Mouse (Mus musculus) bone marrow, adult 2 months (tissue): ENCODE data around the gene Ccdc148. TPM values are rescaled to one million over a fixed set of nuclear protein-coding genes. Genes with fewer than 3 reads are reported as not detected.
A peak's percentile ranks its signal among the peaks of the same experiment; 100 is the strongest.

ENCODE experiments used
- H3K27ac ChIP-seq: fragments of 200-500 bp; 2 replicates; pipeline ENCODE4 v1.5.1; 2012; ENCODE audit warnings: low read depth, mild to moderate bottlenecking, control low read depth, inconsistent platforms, low read length; ENCODE audit not compliant: control insufficient read depth, poor library complexity, insufficient read depth
- H3K4me1 ChIP-seq: fragments of 200-500 bp; 2 replicates; pipeline ENCODE4 v1.6.1; 2011; ENCODE audit warnings: low read length; ENCODE audit not compliant: control insufficient read depth, insufficient read depth
- H3K4me3 ChIP-seq: fragments of 200-500 bp; replicated peaks from 2 replicates; pipeline ENCODE3; 2011; ENCODE audit warnings: mild to moderate bottlenecking, low read depth, low read length, control low read depth; ENCODE audit not compliant: control insufficient read depth
- CTCF ChIP-seq: fragments of 200-500 bp; IDR thresholded peaks from 2 replicates; pipeline ENCODE4 v1.5.1; 2011; ENCODE audit warnings: low read length, control low read depth; ENCODE audit not compliant: control insufficient read depth, insufficient read depth
- POLR2A ChIP-seq: fragments of 200-500 bp; IDR thresholded peaks from 2 replicates; pipeline ENCODE4 v1.6.1; 2011; ENCODE audit warnings: low read depth, mild to moderate bottlenecking, control low read depth, low read length, borderline replicate concordance; ENCODE audit not compliant: control insufficient read depth
- whole genome bisulfite sequencing: fragments of 180-500 bp; shearing (Covaris S2); methylation state at CpG from one replicate; pipeline ENCODE4 v1.1.7; 2018; 5-methylcytosine and 5-hydroxymethylcytosine counted together
- polyA plus RNA-seq: library from polyadenylated mRNA; stranded (reverse); fragments of >200 nt; gene quantifications from 2 replicates; pipeline ENCODE4 v1.2.4, GENCODE M21; 2011; ENCODE audit warnings: low replicate concordance; ENCODE audit not compliant: missing spikeins, insufficient read depth, insufficient read length

The Ccdc148 gene
- polyA plus RNA-seq, 1 experiment: 0.87 TPM

DNA sequence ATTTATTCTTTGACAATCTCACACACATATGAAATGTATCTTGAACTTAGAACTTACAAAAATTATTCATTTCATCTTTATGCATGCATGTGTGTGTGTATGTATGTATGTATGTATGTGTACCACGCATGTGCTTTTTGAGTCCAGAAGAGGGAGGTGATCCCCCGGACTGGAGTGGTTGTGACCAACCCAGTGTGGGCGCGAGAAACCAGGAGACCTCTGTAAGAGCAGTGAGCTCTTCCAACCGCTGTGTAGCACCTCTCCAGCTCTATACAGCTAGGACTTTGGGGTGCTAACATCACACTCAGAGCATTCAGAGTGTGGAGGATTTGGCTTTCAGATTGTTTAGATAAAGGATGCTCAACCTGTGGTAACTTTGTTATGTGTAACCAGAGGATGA lies 10.1 kb upstream of the Ccdc148 start:
- H3K4me3 ChIP-seq: no peak overlapping the region
- no peak for TF ChIP-seq CTCF
- TF ChIP-seq POLR2A: no peak
- H3K27ac ChIP-seq: no peak overlapping the region
- H3K4me1 ChIP-seq: no peaks in the 10 kb centered on the region
- WGBS: 81% methylated on average over 5 of the region's 5 CpGs

DNA sequence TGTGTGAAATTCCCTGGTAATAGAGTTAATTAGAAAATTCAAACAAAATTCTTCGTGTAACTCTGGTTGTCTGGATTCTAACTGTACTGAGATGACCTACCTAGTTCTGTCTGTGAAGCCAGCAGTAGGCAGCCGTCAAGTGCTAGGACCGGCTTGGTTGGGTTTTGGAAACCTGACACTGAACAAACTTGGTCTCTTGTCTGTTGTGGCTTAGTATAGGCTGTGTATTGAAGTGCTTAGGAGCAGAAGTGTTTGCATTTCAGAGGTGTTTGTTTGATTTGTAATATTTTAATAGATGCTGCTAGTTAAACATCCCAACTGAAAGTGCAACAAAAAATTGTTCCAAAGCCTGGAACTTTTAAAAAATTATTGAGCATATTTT lies 9.7 kb upstream of the Ccdc148 start:
- Histone ChIP-seq H3K27ac (no peak overlapping the region), H3K4me3 (no peak overlapping the region), H3K4me1 (no peaks in the 10 kb centered on the region)
- WGBS: 86% methylated on average over 3 of the region's 3 CpGs
- no peak for TF ChIP-seq POLR2A
- no peak for TF ChIP-seq CTCF

DNA sequence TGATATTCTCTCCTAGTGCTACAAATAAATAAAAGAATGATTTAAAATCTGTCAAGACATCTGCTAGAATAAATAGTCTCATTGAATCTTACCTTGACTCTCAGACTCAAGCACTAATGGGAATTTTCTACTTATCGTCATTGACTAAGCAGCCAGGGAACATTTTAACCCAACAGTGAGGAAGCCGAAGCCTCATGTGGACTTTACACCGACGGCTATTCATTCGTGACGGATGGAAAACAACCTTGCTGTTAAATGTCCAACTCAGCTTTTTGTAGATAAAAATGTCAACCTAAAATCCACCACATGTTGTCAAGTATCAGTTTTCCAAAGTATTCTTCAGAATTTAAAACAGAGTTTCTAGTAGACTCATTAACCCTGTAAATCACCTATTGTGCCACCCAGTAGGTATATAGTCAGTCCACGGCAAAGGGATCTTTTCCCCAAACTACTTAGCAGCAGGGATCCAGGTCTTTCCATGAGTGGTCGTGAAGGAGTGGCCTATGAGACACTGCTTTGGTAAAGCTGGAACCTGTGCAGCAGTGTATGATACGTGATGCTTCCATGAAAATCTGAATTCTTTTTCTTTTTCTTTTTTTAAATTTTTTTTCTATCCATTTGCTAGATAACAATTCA lies 9.2 kb upstream of the Ccdc148 start:
- H3K4me1 ChIP-seq: no peaks in the 10 kb centered on the region
- H3K27ac ChIP-seq: no peak overlapping the region
- WGBS: 85% methylated on average over 9 of the region's 9 CpGs
- H3K4me3 ChIP-seq: no peak overlapping the region
- TF ChIP-seq CTCF (no peak), POLR2A (no peak)

DNA sequence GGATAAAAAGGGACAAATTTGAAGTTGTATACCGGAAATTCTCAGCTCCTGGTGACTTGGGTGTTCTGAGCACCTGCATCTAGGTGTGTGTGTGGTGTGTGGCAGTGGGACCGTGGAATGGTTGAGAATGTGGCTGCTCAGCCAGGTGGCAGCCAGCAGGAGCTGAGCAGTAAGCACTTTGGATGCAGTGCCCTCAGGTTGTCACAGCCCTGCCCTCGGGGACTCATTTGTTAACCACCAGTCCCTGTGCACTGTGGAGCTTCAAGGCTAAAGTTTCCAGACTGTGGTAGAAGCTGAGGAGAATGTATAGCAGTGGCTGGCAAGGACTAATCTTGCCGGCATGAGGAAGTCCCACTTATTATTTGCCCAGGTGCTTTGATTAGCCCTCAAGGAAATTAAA lies 7.3 kb upstream of the Ccdc148 start:
- WGBS: 79% methylated on average over 4 of the region's 4 CpGs
- H3K4me3 ChIP-seq: no peak overlapping the region
- TF ChIP-seq POLR2A (no peak), CTCF (no peak)
- no peaks in the 10 kb centered on the region for H3K4me1 ChIP-seq
- no peak overlapping the region for H3K27ac ChIP-seq

DNA sequence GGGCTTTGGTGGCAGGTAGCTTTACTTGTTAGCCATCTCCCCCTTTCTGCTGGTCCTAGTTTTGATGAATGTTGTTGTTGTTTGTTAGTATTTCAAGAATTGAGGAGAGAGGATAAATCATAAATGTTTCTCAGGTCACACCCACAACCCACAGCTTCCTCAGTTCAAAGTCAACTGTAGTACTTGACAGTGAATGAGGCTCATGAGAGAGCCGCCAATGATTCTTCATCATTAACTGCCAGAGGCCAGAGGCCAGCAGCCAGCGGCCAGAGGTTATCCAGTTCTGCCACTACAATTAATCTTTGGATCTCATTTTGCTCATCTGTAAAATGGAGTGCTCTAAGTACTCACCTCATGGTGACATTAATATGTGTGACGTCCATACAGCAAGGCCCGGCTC lies 6.5 kb upstream of the Ccdc148 start:
- Histone ChIP-seq H3K4me3 (no peak overlapping the region), H3K27ac (no peak overlapping the region), H3K4me1 (no peaks in the 10 kb centered on the region)
- WGBS: 79% methylated on average over 4 of the region's 4 CpGs
- TF ChIP-seq CTCF: no peak
- no peak for TF ChIP-seq POLR2A

DNA sequence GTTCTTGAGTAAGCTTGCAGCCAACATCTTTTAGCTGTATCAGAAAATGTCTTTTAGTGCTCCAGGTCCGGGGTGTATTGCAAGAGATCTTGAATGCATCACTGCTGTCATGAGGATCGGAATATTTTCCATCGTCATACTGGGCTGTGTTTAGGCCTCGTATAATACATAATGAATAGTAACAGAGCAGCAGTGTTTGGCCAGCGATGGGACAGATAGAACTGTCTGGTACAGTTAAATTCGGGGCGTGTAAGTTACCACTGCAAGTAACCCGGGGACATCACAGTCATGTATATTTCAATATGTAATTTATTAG lies 1.8 kb upstream of the Ccdc148 start:
- Histone ChIP-seq H3K4me3 (no peak overlapping the region), H3K4me1 (no peaks in the 10 kb centered on the region), H3K27ac (no peak overlapping the region)
- TF ChIP-seq POLR2A (no peak), CTCF (no peak)
- WGBS: 63% methylated on average over 8 of the region's 8 CpGs

DNA sequence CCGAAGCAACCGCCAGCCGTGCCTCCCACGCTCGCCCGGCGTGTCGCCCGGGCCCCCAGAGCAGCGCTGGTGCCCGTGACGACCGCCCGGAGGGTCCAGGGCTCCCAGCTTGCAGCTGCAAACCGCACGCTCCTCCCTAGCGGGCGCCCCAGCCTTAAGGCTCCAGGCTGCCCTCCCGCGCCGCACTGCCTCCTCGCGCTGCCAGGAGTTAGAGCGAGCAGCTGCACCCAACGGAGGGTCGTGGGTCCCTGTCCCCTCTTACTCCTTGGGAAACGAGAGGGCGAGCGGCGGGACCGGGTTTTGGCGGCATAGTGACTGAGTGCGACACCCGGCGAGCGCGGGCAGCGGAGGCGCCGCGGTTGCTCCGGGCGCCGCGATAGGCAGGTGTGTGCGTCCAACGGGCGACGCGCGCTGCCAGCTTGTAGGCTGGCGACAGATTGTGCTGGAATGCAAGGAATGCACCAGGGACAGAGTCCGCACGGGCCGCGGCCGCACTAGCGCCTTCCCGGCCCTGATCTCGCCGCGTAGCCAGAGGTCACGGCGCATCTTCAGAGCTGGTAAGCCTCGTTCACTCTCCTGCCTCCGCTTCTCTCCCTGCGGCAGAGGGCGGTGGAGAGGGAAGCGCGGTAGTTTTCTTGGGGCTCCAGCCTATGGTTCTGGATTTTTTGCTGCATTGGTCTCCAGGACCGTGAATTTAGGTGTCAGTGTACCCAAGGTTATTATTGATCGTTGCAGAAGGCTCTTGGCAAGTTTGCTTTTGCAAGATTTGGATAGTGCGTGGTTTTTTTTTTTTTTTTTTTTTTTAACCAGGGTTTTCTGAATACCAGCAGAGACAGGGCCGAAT lies 1.2 kb upstream of the Ccdc148 start:
- WGBS: 1% methylated on average over 74 of the region's 74 CpGs
- peak overlapping the region; percentile 66 for H3K4me3 ChIP-seq
- no peak for TF ChIP-seq POLR2A
- no peak for TF ChIP-seq CTCF
- H3K4me1 ChIP-seq: no peaks in the 10 kb centered on the region
- H3K27ac ChIP-seq: peak overlapping the region; percentile 42; the same call in 1 of the 2 replicates

DNA sequence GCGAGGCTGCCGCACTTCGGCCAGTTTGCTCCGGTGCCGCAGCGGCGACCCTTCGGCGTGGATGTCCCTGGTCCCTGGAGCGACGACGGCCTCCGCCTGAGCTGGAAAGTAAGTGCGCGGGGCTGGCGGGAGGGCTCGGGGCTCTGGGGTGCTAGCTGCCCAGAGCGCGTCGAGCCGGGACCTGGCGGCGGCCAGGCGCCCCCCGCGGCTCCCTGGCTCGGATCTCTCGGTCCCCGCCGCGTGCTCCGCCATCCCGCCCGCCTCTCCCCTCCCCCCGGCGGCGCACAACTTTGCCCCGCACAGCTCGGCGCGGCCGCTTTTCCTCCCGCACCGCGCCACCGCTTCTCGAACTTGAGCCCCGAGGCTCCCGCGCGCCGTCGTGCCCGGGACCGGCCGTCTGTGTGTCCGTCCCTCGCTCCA lies 548 bp upstream of the Ccdc148 start:
- TF ChIP-seq POLR2A (no peak), CTCF (no peak)
- peak overlapping the region; percentile 66 for H3K4me3 ChIP-seq
- peak overlapping the region; percentile 42; the same call in 1 of the 2 replicates for H3K27ac ChIP-seq
- no peaks in the 10 kb centered on the region for H3K4me1 ChIP-seq
- 1% methylated on average over 45 of the region's 58 CpGs for WGBS
